Mouse (Mus musculus) CH12.LX (cell line): ENCODE results near the gene Cd34. TPM values are rescaled to one million over a fixed set of nuclear protein-coding genes. Genes with fewer than 3 reads are reported as not detected.

ENCODE experiments used
- DNase-seq: peaks from one replicate; pipeline ENCODE4 v3.0.0-alpha.2; 2013; ENCODE audit errors: extremely low read depth
- H3K27ac ChIP-seq: 2 replicates; pipeline ENCODE4 v1.5.1; 2012; ENCODE audit warnings: low read depth, mild to moderate bottlenecking, control low read depth, moderate library complexity; ENCODE audit not compliant: insufficient read depth
- H3K27me3 ChIP-seq: replicated peaks from 2 replicates; pipeline ENCODE3; 2012; ENCODE audit warnings: inconsistent platforms
- H3K36me3 ChIP-seq, 2 experiments: replicated peaks in 1 of 2; 2 replicates each; pipeline versions ENCODE3 to v1.6.1; 2012; ENCODE audit warnings: inconsistent platforms in 1 of 2, low read length in 1 of 2, mild to moderate bottlenecking in 1 of 2, mixed read lengths in 1 of 2, moderate library complexity in 1 of 2; ENCODE audit not compliant: control insufficient read depth in 1 of 2, insufficient read depth in 1 of 2
- H3K4me1 ChIP-seq, 2 experiments: 2 replicates each; pipeline ENCODE4 v1.6.1; 2012; ENCODE audit warnings: inconsistent platforms in 1 of 2, moderate library complexity in 1 of 2; ENCODE audit not compliant: insufficient read depth in 2 of 2, control insufficient read depth in 1 of 2
- H3K4me2 ChIP-seq: 2 replicates; pipeline ENCODE4 v1.6.1; 2012; ENCODE audit warnings: low read depth, mild to moderate bottlenecking, control low read depth; ENCODE audit not compliant: poor library complexity, insufficient read depth, severe bottlenecking
- H3K4me3 ChIP-seq, 3 experiments: fragments of 150-350 bp in 1 of 3; sonication (generic) in 1 of 3; replicated peaks in 1 of 3; 2 replicates each; pipeline versions ENCODE3 to v1.5.1; 2011 to 2012; ENCODE audit warnings: low read depth in 2 of 3, low read length in 2 of 3, mild to moderate bottlenecking in 2 of 3, moderate library complexity in 2 of 3, control low read depth in 1 of 3, improper control_type of control experiment in 1 of 3, inconsistent platforms in 1 of 3, mixed read lengths in 1 of 3; ENCODE audit not compliant: poor library complexity in 1 of 3
- H3K79me2 ChIP-seq: replicated peaks from 2 replicates; pipeline ENCODE4 v1.6.1; 2012; ENCODE audit warnings: mild to moderate bottlenecking, moderate library complexity; ENCODE audit not compliant: control insufficient read depth, poor library complexity, insufficient read depth, severe bottlenecking; ENCODE audit errors: extremely low read depth
- H3K9ac ChIP-seq: 2 replicates; pipeline ENCODE4 v1.6.1; 2012; ENCODE audit warnings: low read depth, mild to moderate bottlenecking, control low read depth, moderate library complexity; ENCODE audit not compliant: insufficient read depth
- H3K9me3 ChIP-seq: replicated peaks from 2 replicates; pipeline ENCODE3; 2012; ENCODE audit warnings: low read length, inconsistent platforms, mixed read lengths
- CHD2 ChIP-seq: IDR thresholded peaks from 2 replicates; pipeline ENCODE4 v1.6.1; 2011; ENCODE audit warnings: low read length, improper control_type of control experiment
- CTCF ChIP-seq, 2 experiments: IDR thresholded peaks in 1 of 2; conservative IDR thresholded peaks in 1 of 2; 2 replicates each; pipeline ENCODE4 v1.5.1; 2011 to 2012; ENCODE audit warnings: low read depth in 2 of 2, low read length in 2 of 2, improper control_type of control experiment in 1 of 2, inconsistent platforms in 1 of 2, mild to moderate bottlenecking in 1 of 2, moderate library complexity in 1 of 2
- E2F4 ChIP-seq: IDR thresholded peaks from 2 replicates; pipeline ENCODE4 v1.6.1; 2011; ENCODE audit warnings: low read depth, low read length, improper control_type of control experiment; ENCODE audit not compliant: insufficient replicate concordance
- ELF1 ChIP-seq: IDR thresholded peaks from 2 replicates; pipeline ENCODE4 v1.6.1; 2014; ENCODE audit warnings: low read depth, mild to moderate bottlenecking, inconsistent platforms, low read length, improper control_type of control experiment
- ETS1 ChIP-seq: conservative IDR thresholded peaks from 2 replicates; pipeline ENCODE4 v1.6.1; 2012; ENCODE audit warnings: low read depth, mild to moderate bottlenecking, inconsistent platforms, low read length, improper control_type of control experiment, moderate library complexity
- HCFC1 ChIP-seq: IDR thresholded peaks from 2 replicates; pipeline ENCODE4 v1.6.1; 2012; ENCODE audit warnings: low read depth, mild to moderate bottlenecking, inconsistent platforms, low read length, improper control_type of control experiment
- JUND ChIP-seq: conservative IDR thresholded peaks from 2 replicates; pipeline ENCODE4 v1.6.1; 2011; ENCODE audit warnings: low read depth, low read length, improper control_type of control experiment
- KAT2A ChIP-seq: IDR thresholded peaks from 2 replicates; pipeline ENCODE4 v1.6.1; 2012; ENCODE audit warnings: low read length, improper control_type of control experiment, inconsistent platforms; ENCODE audit not compliant: insufficient replicate concordance
- MAFK ChIP-seq: IDR thresholded peaks from 2 replicates; pipeline ENCODE4 v1.6.1; 2011; ENCODE audit warnings: low read length, improper control_type of control experiment; ENCODE audit not compliant: insufficient replicate concordance
- MAX ChIP-seq: IDR thresholded peaks from 2 replicates; pipeline ENCODE4 v1.6.1; 2011; ENCODE audit warnings: low read length, improper control_type of control experiment
- MEF2A ChIP-seq: IDR thresholded peaks from 2 replicates; pipeline ENCODE4 v1.6.1; 2014; ENCODE audit warnings: low read depth, mild to moderate bottlenecking, inconsistent platforms, low read length, improper control_type of control experiment, borderline replicate concordance
- MXI1 ChIP-seq: IDR thresholded peaks from 2 replicates; pipeline ENCODE4 v1.6.1; 2011; ENCODE audit warnings: mild to moderate bottlenecking, low read depth, low read length, improper control_type of control experiment
- MYC ChIP-seq: IDR thresholded peaks from 2 replicates; pipeline ENCODE4 v1.6.1; 2011; ENCODE audit warnings: low read depth, mild to moderate bottlenecking, improper control_type of control experiment, low read length
- RAD21 ChIP-seq: IDR thresholded peaks from 2 replicates; pipeline ENCODE4 v1.6.1; 2011; ENCODE audit warnings: low read depth, mild to moderate bottlenecking, low read length, improper control_type of control experiment, moderate library complexity
- SIN3A ChIP-seq: IDR thresholded peaks from 2 replicates; pipeline ENCODE4 v1.6.1; 2012; ENCODE audit warnings: low read length, improper control_type of control experiment, inconsistent platforms
- SMC3 ChIP-seq: IDR thresholded peaks from 2 replicates; pipeline ENCODE4 v1.6.1; 2011; ENCODE audit warnings: low read depth, low read length, improper control_type of control experiment
- UBTF ChIP-seq: IDR thresholded peaks from 2 replicates; pipeline ENCODE4 v1.6.1; 2012; ENCODE audit warnings: low read depth, mild to moderate bottlenecking, inconsistent platforms, low read length, improper control_type of control experiment, moderate library complexity
- ZC3H11A ChIP-seq: IDR thresholded peaks from 2 replicates; pipeline ENCODE4 v1.6.1; 2012; ENCODE audit warnings: low read depth, mild to moderate bottlenecking, inconsistent platforms, low read length, improper control_type of control experiment
- ZKSCAN1 ChIP-seq: IDR thresholded peaks from 2 replicates; pipeline ENCODE4 v1.6.1; 2012; ENCODE audit warnings: low read depth, inconsistent platforms, low read length, improper control_type of control experiment, borderline replicate concordance
- ZMIZ1 ChIP-seq: IDR thresholded peaks from 2 replicates; pipeline ENCODE4 v1.6.1; 2012; ENCODE audit warnings: low read depth, mild to moderate bottlenecking, inconsistent platforms, low read length, improper control_type of control experiment
- dilution Hi-C: fragments of 300-500 bp; cut with MboI; formaldehyde crosslinking; loops from 2 replicates; pipeline ENCODE4 v1.14.3; 2020; ENCODE audit warnings: low sequenced_read_pairs; ENCODE audit not compliant: extremely low pct_unique_long_range_greater_than_20kb, extremely low pct_ligation_motif_present
- in situ Hi-C: fragments of 300-500 bp; cut with MboI; formaldehyde crosslinking; loops from 3 replicates; pipeline ENCODE4 v1.14.3; 2019; ENCODE audit warnings: low sequenced_read_pairs, low pct_ligation_motif_present, low pct_unique_long_range_greater_than_20kb, mixed read lengths
- polyA plus RNA-seq: library from polyadenylated mRNA; unstranded; fragments of >175 nt; gene quantifications from 2 replicates; pipeline ENCODE4 v1.2.1, GENCODE M21; 2012; ENCODE audit warnings: low read depth; ENCODE audit not compliant: insufficient read length
- total RNA-seq, 2 experiments: library from RNA; depleted of rRNA; stranded (reverse); fragments of 300-350 nt in 1 of 2; fragments of >200 nt in 1 of 2; gene quantifications; 2 replicates each; pipeline ENCODE4 v1.2.3; 2012 to 2014

The Cd34 gene
- total and polyA plus RNA-seq, 3 experiments = not detected

DNA sequence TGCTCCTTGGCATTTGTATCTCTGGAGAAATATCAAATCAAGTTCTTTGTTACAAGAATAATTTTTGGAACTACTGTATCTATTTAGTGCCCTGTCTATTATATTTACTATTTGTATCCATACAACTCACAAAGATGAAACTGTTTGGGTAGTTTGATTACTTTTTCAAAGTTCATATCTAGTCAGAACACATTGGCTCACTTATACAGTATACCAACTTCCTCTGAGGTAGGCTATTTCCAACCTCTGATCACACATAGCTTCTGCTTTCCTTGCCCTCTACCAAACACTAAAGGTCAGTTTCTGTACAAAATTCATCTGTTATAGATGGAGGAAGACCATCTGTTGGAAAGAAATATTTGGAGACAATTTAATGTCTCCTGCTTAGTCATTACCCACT, 16.1 kb downstream of the Cd34 start:
- no peaks in the 10 kb centered on the region for H3K9me3 ChIP-seq
- DNase-seq = no peak
- no peaks in the 10 kb centered on the region for H3K27me3 ChIP-seq
- H3K4me1 ChIP-seq = no peaks in the 10 kb centered on the region
- H3K4me2 ChIP-seq = no peak overlapping the region
- H3K36me3 ChIP-seq = no peaks in the 10 kb centered on the region
- H3K9ac ChIP-seq = no peak overlapping the region
- H3K27ac ChIP-seq = no peak overlapping the region
- no peak for TF ChIP-seq ZMIZ1
- TF ChIP-seq MYC = no peak
- TF ChIP-seq E2F4 = no peak
- TF ChIP-seq ETS1 = no peak
- in situ Hi-C loops = loop anchor here (25.0 kb wide), 1 partner anchor 342 kb away; the partner anchor contains the start of gene Plxna2
- H3K79me2 ChIP-seq = no peaks in the 10 kb centered on the region
- dilution Hi-C loops = no loop called here
- H3K4me3 ChIP-seq = no peak overlapping the region

GRCm38 (mm10) chr1:194955749-194956148, 17.1 kb downstream of the Cd34 start:
- H3K4me1 ChIP-seq = peaks cover 0 to under 1% of the 10 kb centered on the region in 2 experiments; a peak in 2 of 4 replicates
- H3K36me3 ChIP-seq = no peaks in the 10 kb centered on the region
- TF ChIP-seq SMC3 (no peak), MAFK (no peak), ZC3H11A (no peak), ZKSCAN1 (no peak), MXI1 (no peak), CHD2 (no peak), HCFC1 (no peak), UBTF (no peak), CTCF (conservative IDR thresholded peaks at IDR 0.05 in 1 of 2, IDR thresholded peaks at IDR 0.05 in 1 of 2; ENCODE audit: low read depth in 2 of 2, low read length in 2 of 2) (no peak), RAD21 (no peak), MAX (no peak), MEF2A (no peak), SIN3A (no peak), KAT2A (no peak), ELF1 (no peak), JUND (no peak)
- no peaks in the 10 kb centered on the region for H3K9me3 ChIP-seq
- dilution Hi-C loops = no loop called here
- no peak for DNase-seq
- no peak overlapping the region for H3K9ac ChIP-seq
- in situ Hi-C loops = loop anchor here (25.0 kb wide), 1 partner anchor 343 kb away; the partner anchor contains the start of gene Plxna2
- no peak overlapping the region for H3K4me3 ChIP-seq
- no peak overlapping the region for H3K27ac ChIP-seq
- H3K79me2 ChIP-seq = no peaks in the 10 kb centered on the region
- H3K4me2 ChIP-seq = no peak overlapping the region
- H3K27me3 ChIP-seq = no peaks in the 10 kb centered on the region
